Mouse (Mus musculus) liver, embryonic 14.5 days (tissue): ENCODE data around the gene Chrna1.

Experiments
- CTCF ChIP-seq: IDR thresholded peaks from 2 replicates; pipeline ENCODE4 v1.5.1; 2016; ENCODE audit warnings: antibody characterized with exemption, low read depth, control low read depth
- EP300 ChIP-seq: IDR thresholded peaks from 2 replicates; pipeline ENCODE4 v1.6.1; 2016; ENCODE audit warnings: antibody characterized with exemption, low read depth

DNA sequence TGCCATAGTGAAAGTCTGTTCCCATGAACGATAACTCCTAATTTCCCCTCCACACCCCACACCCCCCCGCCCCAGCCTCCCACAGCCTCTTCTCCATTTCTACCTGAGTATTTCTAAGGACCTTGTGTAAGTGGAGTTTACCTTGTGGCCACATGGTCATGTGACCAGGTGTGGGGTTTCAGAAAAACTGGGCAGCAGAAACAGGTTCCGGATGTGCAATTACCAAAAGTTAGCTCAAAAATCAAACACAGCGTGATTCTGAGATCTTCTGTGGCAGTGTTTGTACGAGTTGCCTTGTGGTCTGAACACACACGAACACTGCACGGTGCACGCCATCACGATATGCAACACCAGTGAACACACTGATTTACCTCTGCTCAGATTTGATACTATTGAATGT, 17.5 kb downstream of the Chrna1 start:
- TF ChIP-seq CTCF = no peak
- no peak for TF ChIP-seq EP300
